Mouse (Mus musculus) forebrain, embryonic 16.5 days (tissue): ENCODE results near the gene Ptcd1. TPM values are rescaled to one million over a fixed set of nuclear protein-coding genes. Genes with fewer than 3 reads are reported as not detected.

ENCODE experiments used
- ATAC-seq: fragments of 200-750 bp; cut with Nextera tagmentation; 2 replicates; pipeline ENCODE4 v1.8.0; 2017; ENCODE audit warnings: mild to moderate bottlenecking, moderate library complexity
- H3K27ac ChIP-seq: fragments of 300-500 bp; sonication (generic); 2 replicates; pipeline ENCODE4 v1.5.1; 2014; ENCODE audit warnings: low read length, control low read depth
- H3K27me3 ChIP-seq: fragments of 300-500 bp; sonication (generic); replicated peaks from 2 replicates; pipeline ENCODE4 v1.6.1; 2014; ENCODE audit warnings: low read length; ENCODE audit not compliant: control insufficient read depth, insufficient read depth
- H3K36me3 ChIP-seq: fragments of 300-500 bp; sonication (generic); 2 replicates; pipeline ENCODE4 v1.6.1; 2014; ENCODE audit not compliant: control insufficient read depth, insufficient read depth
- H3K4me1 ChIP-seq: fragments of 300-500 bp; sonication (generic); replicated peaks from 2 replicates; pipeline ENCODE4 v1.6.1; 2014; ENCODE audit warnings: low read length; ENCODE audit not compliant: control insufficient read depth, insufficient read depth
- H3K4me2 ChIP-seq: fragments of 300-500 bp; sonication (generic); 2 replicates; pipeline ENCODE4 v1.6.1; 2014; ENCODE audit warnings: mild to moderate bottlenecking, low read length, control low read depth
- H3K4me3 ChIP-seq: fragments of 300-500 bp; sonication (generic); replicated peaks from 2 replicates; pipeline ENCODE4 v1.5.1; 2014; ENCODE audit warnings: mild to moderate bottlenecking, low read length, control low read depth
- H3K9ac ChIP-seq: fragments of 300-500 bp; sonication (generic); replicated peaks from 2 replicates; pipeline ENCODE4 v1.6.1; 2014; ENCODE audit warnings: low read depth, low read length, control low read depth
- H3K9me3 ChIP-seq: fragments of 300-500 bp; sonication (generic); 2 replicates; pipeline ENCODE4 v1.6.1; 2016; ENCODE audit warnings: low read length; ENCODE audit not compliant: control insufficient read depth
- WGBS: fragments of 180-500 bp; shearing (Covaris S2); extraction: QIAGEN DNeasy Blood & Tissue Kit; methylation state at CpG from one replicate; pipeline ENCODE4 v1.1.7; 2014; 5-methylcytosine and 5-hydroxymethylcytosine counted together
- polyA plus RNA-seq: library from polyadenylated mRNA; unstranded; fragments of >200 nt; fragmentation: Nextera tagmentation; extraction: Ambion mirVana; gene quantifications from 2 replicates; pipeline ENCODE4 v1.2.1, GENCODE M21; 2015

Ptcd1 gene
- polyA plus RNA-seq, 1 experiment from 2014 or later: 25.8 TPM

GRCm38 (mm10) chr5:145120921-145121320 is 46.0 kb downstream of the Ptcd1 start:
- Histone ChIP-seq H3K4me3 (no peak overlapping the region), H3K4me2 (no peak overlapping the region), H3K9ac (no peak overlapping the region), H3K36me3 (peaks cover 4% of the 10 kb centered on the region; the same call in 1 of the 2 replicates), H3K4me1 (no peaks in the 10 kb centered on the region), H3K9me3 (no peaks in the 10 kb centered on the region), H3K27me3 (no peaks in the 10 kb centered on the region), H3K27ac (no peak overlapping the region)
- 72% methylated on average over 7 of the region's 7 CpGs for WGBS
- ATAC-seq: no peak

GRCm38 (mm10) chr5:145119385-145119784 is 47.5 kb downstream of the Ptcd1 start:
- Histone ChIP-seq H3K9me3 (no peaks in the 10 kb centered on the region), H3K27ac (no peak overlapping the region), H3K36me3 (peaks cover 4% of the 10 kb centered on the region; the same call in 1 of the 2 replicates), H3K4me3 (no peak overlapping the region), H3K27me3 (no peaks in the 10 kb centered on the region), H3K4me1 (peaks cover 6% of the 10 kb centered on the region), H3K4me2 (no peak overlapping the region), H3K9ac (no peak overlapping the region)
- no peak for ATAC-seq
- 91% methylated on average over 2 of the region's 2 CpGs for WGBS

GRCm38 (mm10) chr5:145118461-145118860 is 48.4 kb downstream of the Ptcd1 start:
- no peak for ATAC-seq
- Histone ChIP-seq H3K36me3 (no peaks in the 10 kb centered on the region), H3K27me3 (0 out of 2 replicates have a peak, but pooled peaks cover 2% of the 10 kb centered on the region), H3K4me3 (no peak overlapping the region), H3K9me3 (no peaks in the 10 kb centered on the region), H3K4me2 (no peak overlapping the region), H3K27ac (no peak overlapping the region), H3K9ac (no peak overlapping the region), H3K4me1 (peaks cover 12% of the 10 kb centered on the region)
- 93% methylated on average over 5 of the region's 5 CpGs for WGBS

GRCm38 (mm10) chr5:145118005-145118404 is 48.9 kb downstream of the Ptcd1 start:
- no peak overlapping the region for H3K27ac ChIP-seq
- H3K36me3 ChIP-seq: no peaks in the 10 kb centered on the region
- H3K4me1 ChIP-seq: peaks cover 12% of the 10 kb centered on the region
- 72% methylated on average over 6 of the region's 6 CpGs for WGBS
- no peak overlapping the region for H3K4me2 ChIP-seq
- no peak for ATAC-seq
- no peak overlapping the region for H3K9ac ChIP-seq
- H3K4me3 ChIP-seq: no peak overlapping the region
- 0 out of 2 replicates have a peak, but pooled peaks cover 4% of the 10 kb centered on the region for H3K27me3 ChIP-seq
- no peaks in the 10 kb centered on the region for H3K9me3 ChIP-seq

GRCm38 (mm10) chr5:145116916-145117315 is 50.0 kb downstream of the Ptcd1 start:
- no peak overlapping the region for H3K27ac ChIP-seq
- H3K27me3 ChIP-seq: 0 out of 2 replicates have a peak, but pooled peaks cover 4% of the 10 kb centered on the region
- no peak overlapping the region for H3K4me2 ChIP-seq
- no peak for ATAC-seq
- no peaks in the 10 kb centered on the region for H3K36me3 ChIP-seq
- H3K4me3 ChIP-seq: no peak overlapping the region
- WGBS: 41% methylated on average over 10 of the region's 10 CpGs
- H3K9me3 ChIP-seq: no peaks in the 10 kb centered on the region
- H3K9ac ChIP-seq: no peak overlapping the region
- peaks cover 12% of the 10 kb centered on the region for H3K4me1 ChIP-seq

GRCm38 (mm10) chr5:145116316-145116715 is 50.6 kb downstream of the Ptcd1 start:
- Histone ChIP-seq H3K4me3 (no peak overlapping the region), H3K27ac (no peak overlapping the region), H3K36me3 (no peaks in the 10 kb centered on the region), H3K4me2 (no peak overlapping the region), H3K27me3 (0 out of 2 replicates have a peak, but pooled peaks cover 4% of the 10 kb centered on the region), H3K4me1 (peaks cover 12% of the 10 kb centered on the region), H3K9ac (no peak overlapping the region), H3K9me3 (no peaks in the 10 kb centered on the region)
- ATAC-seq: no peak
- 54% methylated on average over 4 of the region's 4 CpGs for WGBS

GRCm38 (mm10) chr5:145115736-145116135 is 51.2 kb downstream of the Ptcd1 start:
- no peak for ATAC-seq
- peaks cover 12% of the 10 kb centered on the region for H3K4me1 ChIP-seq
- H3K36me3 ChIP-seq: 0 out of 2 replicates have a peak, but pooled peaks cover 2% of the 10 kb centered on the region
- no peak overlapping the region for H3K4me3 ChIP-seq
- no peak overlapping the region for H3K27ac ChIP-seq
- 0 out of 2 replicates have a peak, but pooled peaks cover 4% of the 10 kb centered on the region for H3K27me3 ChIP-seq
- H3K9ac ChIP-seq: no peak overlapping the region
- no peak overlapping the region for H3K4me2 ChIP-seq
- no peaks in the 10 kb centered on the region for H3K9me3 ChIP-seq
- 95% methylated on average over 5 of the region's 5 CpGs for WGBS

GRCm38 (mm10) chr5:145114606-145115473 is 52.1 kb downstream of the Ptcd1 start:
- ATAC-seq: peak; percentile 15; the same call in 1 of the 2 replicates
- no peak overlapping the region for H3K27ac ChIP-seq
- 15% methylated on average over 40 of the region's 40 CpGs for WGBS
- peaks cover 6% of the 10 kb centered on the region; the same call in 1 of the 2 replicates for H3K36me3 ChIP-seq
- no peaks in the 10 kb centered on the region for H3K9me3 ChIP-seq
- peak overlapping the region; percentile 46 for H3K9ac ChIP-seq
- H3K4me2 ChIP-seq: peak overlapping the region; percentile 54
- peaks cover 12% of the 10 kb centered on the region for H3K4me1 ChIP-seq
- peak overlapping the region; percentile 45 for H3K4me3 ChIP-seq
- 0 out of 2 replicates have a peak, but pooled peaks cover 4% of the 10 kb centered on the region for H3K27me3 ChIP-seq

- Histone ChIP-seq H3K4me2 (peak within 1 kb of the TSS; percentile 54), H3K9me3 (no peaks in the 10 kb centered on the region), H3K4me1 (peaks cover 12% of the 10 kb centered on the region), H3K4me3 (peak within 1 kb of the TSS; percentile 45), H3K27me3 (0 out of 2 replicates have a peak, but pooled peaks cover 4% of the 10 kb centered on the region), H3K36me3 (peaks cover 11% of the 10 kb centered on the region; the same call in 1 of the 2 replicates), H3K9ac (peak within 1 kb of the TSS; percentile 46), H3K27ac (no peak within 1 kb of the TSS)
- WGBS: under 1% methylated on average over 47 of the region's 53 CpGs
- peak; percentile 37; the same call in 1 of the 2 replicates for ATAC-seq
These were observed 52.8 kb downstream of the Ptcd1 start, which contains the start of gene Arpc1b for GRCm38 (mm10) chr5:145114071-145114605. Gene Arpc1b (plus strand): TSS chr5:145114215.
